Mouse (Mus musculus): ENCODE data around the gene Ggact.

DNA sequence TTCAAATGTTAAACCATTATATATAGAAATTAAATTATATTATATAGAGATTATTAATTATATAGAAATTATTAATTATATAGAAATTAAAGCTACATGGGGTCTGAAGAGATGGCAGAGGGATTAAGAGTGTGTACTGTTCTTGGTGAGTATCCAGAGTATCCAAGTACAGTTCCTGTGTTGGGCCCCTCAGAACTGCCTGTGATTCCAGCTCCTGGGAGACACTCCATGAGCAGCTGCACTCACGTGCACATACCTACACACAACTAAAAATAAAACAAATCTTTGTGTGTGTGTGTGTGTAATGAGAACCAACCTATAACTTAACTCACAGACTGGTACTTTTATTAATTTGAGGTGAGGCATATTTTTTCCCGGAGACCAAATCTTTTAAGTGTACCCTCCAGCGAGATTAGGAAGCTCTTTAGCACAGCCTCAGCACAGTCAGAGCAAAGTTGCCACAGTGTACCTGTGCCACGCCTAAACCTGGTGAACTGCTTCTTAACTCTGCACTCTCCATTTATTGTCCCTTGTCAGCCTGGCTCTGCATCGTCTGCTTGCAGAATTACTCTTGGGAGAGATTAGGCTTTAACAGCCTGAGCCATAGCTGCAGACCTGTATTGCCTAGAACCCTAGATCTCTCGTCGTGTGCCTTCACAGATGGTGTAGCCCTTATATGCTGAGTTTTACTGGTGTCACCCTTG lies 77.9 kb downstream of the Ggact start:
- TF ChIP-seq POLR2A (IDR thresholded peaks at IDR 0.05; ENCODE audit: borderline replicate concordance, insufficient read depth, low read length) (no peak), CTCF (IDR thresholded peaks at IDR 0.05; ENCODE audit: borderline replicate concordance, insufficient read depth, low read depth, low read length) (no peak)

Measured in cerebellum, adult 2 months (tissue).